Mouse (Mus musculus) monocyte, adult 5-6 weeks (primary cell): Measurements from ENCODE around the gene Rps19bp1. TPM values are rescaled to one million over a fixed set of nuclear protein-coding genes. Genes with fewer than 3 reads are reported as not detected.
A peak's percentile ranks its signal among the peaks of the same experiment; 100 is the strongest.

ENCODE experiments used
- ATAC-seq: fragments of 153-309, 156-312 bp; replicated peaks from 2 replicates; pipeline ENCODE4 v1.8.0; 2017; ENCODE audit warnings: mild to moderate bottlenecking; ENCODE audit not compliant: low TSS enrichment, insufficient number of reproducible peaks, severe bottlenecking, poor library complexity, low FRiP score
- total RNA-seq: library from RNA; stranded (forward); fragments of 200-1000, 200-491, 200-594 nt; gene quantifications from 3 replicates; pipeline ENCODE4 v1.2.3, GENCODE M21; 2017

Rps19bp1 gene
- 10.6 to 23.0 TPM (median 13.2 TPM) in 3 replicates for total RNA-seq

- peak; percentile 90 for ATAC-seq
Measured at GRCm38 (mm10) chr15:80263610-80264575, at the start of gene Rps19bp1. TSS of gene Rps19bp1 (minus strand) at chr15:80264315.

- no peak for ATAC-seq
Measured at GRCm38 (mm10) chr15:80306146-80306545, 42.0 kb upstream of the Rps19bp1 start.

GRCm38 (mm10) chr15:80304188-80304587 is 40.1 kb upstream of the Rps19bp1 start:
- ATAC-seq = no peak

- ATAC-seq = no peak
Measured at GRCm38 (mm10) chr15:80303779-80304178, 39.7 kb upstream of the Rps19bp1 start.

GRCm38 (mm10) chr15:80297146-80297545 is 33.0 kb upstream of the Rps19bp1 start:
- 0 out of 2 replicates have a peak, but pooled peaks have one; percentile 27 for ATAC-seq

- peak; percentile 60 for ATAC-seq
Measured at GRCm38 (mm10) chr15:80289436-80289835, 25.3 kb upstream of the Rps19bp1 start.

GRCm38 (mm10) chr15:80288036-80288435 is 23.9 kb upstream of the Rps19bp1 start:
- ATAC-seq = no peak

- no peak for ATAC-seq
Measured at GRCm38 (mm10) chr15:80286851-80287415, 22.8 kb upstream of the Rps19bp1 start, which contains the start of gene Cacna1i. TSS of gene Cacna1i (plus strand) at chr15:80287238.

- no peak for ATAC-seq
Measured at GRCm38 (mm10) chr15:80280646-80281045, 16.5 kb upstream of the Rps19bp1 start.

GRCm38 (mm10) chr15:80279053-80279452 is 14.9 kb upstream of the Rps19bp1 start:
- no peak for ATAC-seq

GRCm38 (mm10) chr15:80278121-80278759 is 14.1 kb upstream of the Rps19bp1 start:
- no peak for ATAC-seq

- ATAC-seq = no peak
Measured at GRCm38 (mm10) chr15:80277625-80278024, 13.5 kb upstream of the Rps19bp1 start.

- no peak for ATAC-seq
Measured at GRCm38 (mm10) chr15:80277107-80277506, 13.0 kb upstream of the Rps19bp1 start.

GRCm38 (mm10) chr15:80271858-80272396 is 7.8 kb upstream of the Rps19bp1 start:
- no peak for ATAC-seq

GRCm38 (mm10) chr15:80266281-80266680 is 2.2 kb upstream of the Rps19bp1 start:
- ATAC-seq = peak; percentile 56

- no peak for ATAC-seq
Measured at GRCm38 (mm10) chr15:80261100-80261499, 3.0 kb downstream of the Rps19bp1 start.

- peak; percentile 35; the same call in 1 of the 2 replicates for ATAC-seq
Measured at GRCm38 (mm10) chr15:80260677-80261076, 3.4 kb downstream of the Rps19bp1 start.

- ATAC-seq = no peak
Measured at GRCm38 (mm10) chr15:80259406-80260045, 4.6 kb downstream of the Rps19bp1 start.
